Mouse (Mus musculus): ENCODE measurements around the gene Ceacam11. TPM values are rescaled to one million over a fixed set of nuclear protein-coding genes. Genes with fewer than 3 reads are reported as not detected.
"Not testable (repeated sequence)": the region's sequence is repeated elsewhere in the genome, so short reads cannot be mapped to it uniquely, and the experiment has no call there.

Ceacam11 gene
- not detected for total RNA-seq (2022)

GRCm38 (mm10) chr7:17971824-17972223, at the start of gene Ceacam11:
Gene Ceacam11 (plus strand): TSS chr7:17972124.
- DNase-seq (ENCODE audit: low spot score): no peak

GRCm38 (mm10) chr7:18001131-18001530, 29.2 kb downstream of the Ceacam11 start:
- not testable (repeated sequence) for DNase-seq (ENCODE audit: low spot score)

DNA sequence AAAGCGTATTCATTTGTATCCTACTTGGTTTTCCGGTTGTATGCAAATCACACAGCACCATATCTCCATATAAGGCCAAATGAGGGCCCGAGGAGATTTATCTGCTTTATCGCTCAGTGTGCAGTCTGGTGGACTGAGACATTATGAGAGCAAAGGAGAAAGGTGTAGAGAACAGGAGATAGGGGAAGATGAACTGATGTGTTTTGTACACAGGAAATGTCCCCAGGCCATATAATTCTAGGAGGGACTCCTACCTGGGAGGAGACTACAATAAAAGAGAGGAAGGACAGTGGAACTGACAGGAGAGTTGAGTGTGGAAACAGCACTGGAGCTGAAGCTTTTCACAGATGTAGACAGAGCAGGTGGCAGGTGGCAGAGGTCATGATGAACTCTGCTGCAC, 37.7 kb downstream of the Ceacam11 start, which contains the start of gene Ceacam13:
Gene Ceacam13 (plus strand): TSS at position 301 of the 400 bp plus-strand sequence.
- DNase-seq (ENCODE audit: low spot score): no peak

Small RNA genes lying within 50 kb of the gene (microRNA-seq; reads per million reads assigned to microRNA genes)
- gene Gm22414: not detected

Other genes with a start within 250 kb of the Ceacam11 start
- gene Ceacam14, start 159.5 kb upstream of the Ceacam11 start, total RNA-seq (2022): not detected
- not detected for gene Gm5155, start 100.4 kb upstream of the Ceacam11 start, total RNA-seq (2022)
- gene Ceacam13, start 37.8 kb downstream of the Ceacam11 start, total RNA-seq (2022): not detected
- not detected for gene Ceacam12, start 93.8 kb downstream of the Ceacam11 start, total RNA-seq (2022)
- not detected for gene Igfl3, start 204.4 kb downstream of the Ceacam11 start, total RNA-seq (2022)

Data from heart, adult 8-10 months (tissue).